Mouse (Mus musculus): ENCODE results near the gene Slc25a47.

GRCm38 (mm10) chr12:108792152-108792545 is 43.7 kb upstream of the Slc25a47 start:
- TF ChIP-seq CTCF (IDR thresholded peaks at IDR 0.05; ENCODE audit: low read depth), result no peak
- TF ChIP-seq EP300 (IDR thresholded peaks at IDR 0.05; ENCODE audit: low read depth), result peak; percentile 23
